Mouse (Mus musculus) kidney, adult 10 weeks (tissue): Measurements from ENCODE around the gene Lypd6b. TPM values are rescaled to one million over a fixed set of nuclear protein-coding genes. Genes with fewer than 3 reads are reported as not detected.

Experiments
- polyA plus RNA-seq: library from polyadenylated mRNA; stranded (reverse); fragments of 350-450 nt; fragmentation: Illumina TruSeq; extraction: RNeasy Lipid Tissue Mini Kit (QIAGEN cat#74804); gene quantifications from one replicate; pipeline ENCODE4 v1.2.3, GENCODE M21; 2014; ENCODE audit warnings: low read depth, low replicate concordance

Lypd6b gene
- 4.8 TPM for polyA plus RNA-seq

GRCm38 (mm10) chr2:49787376-49788050 is at the start of gene Lypd6b:
TSS of gene Lypd6b (plus strand) at chr2:49787688.

Other genes with a start within 250 kb of the Lypd6b start
- gene Kif5c, start 168.4 kb upstream of the Lypd6b start, polyA plus RNA-seq = 1.9 TPM